Mouse (Mus musculus) WW6 (cell line): ENCODE data around the gene Pip4k2b.
A peak's percentile ranks its signal among the peaks of the same experiment; 100 is the strongest.
"Not testable (repeated sequence)": the region's sequence is repeated elsewhere in the genome, so short reads cannot be mapped to it uniquely, and the experiment has no call there.

Experiments used
- DNase-seq: peaks from one replicate; pipeline ENCODE4 v3.0.0-alpha.2; 2013; ENCODE audit warnings: low read depth, low spot score

Gene Pip4k2b

DNA sequence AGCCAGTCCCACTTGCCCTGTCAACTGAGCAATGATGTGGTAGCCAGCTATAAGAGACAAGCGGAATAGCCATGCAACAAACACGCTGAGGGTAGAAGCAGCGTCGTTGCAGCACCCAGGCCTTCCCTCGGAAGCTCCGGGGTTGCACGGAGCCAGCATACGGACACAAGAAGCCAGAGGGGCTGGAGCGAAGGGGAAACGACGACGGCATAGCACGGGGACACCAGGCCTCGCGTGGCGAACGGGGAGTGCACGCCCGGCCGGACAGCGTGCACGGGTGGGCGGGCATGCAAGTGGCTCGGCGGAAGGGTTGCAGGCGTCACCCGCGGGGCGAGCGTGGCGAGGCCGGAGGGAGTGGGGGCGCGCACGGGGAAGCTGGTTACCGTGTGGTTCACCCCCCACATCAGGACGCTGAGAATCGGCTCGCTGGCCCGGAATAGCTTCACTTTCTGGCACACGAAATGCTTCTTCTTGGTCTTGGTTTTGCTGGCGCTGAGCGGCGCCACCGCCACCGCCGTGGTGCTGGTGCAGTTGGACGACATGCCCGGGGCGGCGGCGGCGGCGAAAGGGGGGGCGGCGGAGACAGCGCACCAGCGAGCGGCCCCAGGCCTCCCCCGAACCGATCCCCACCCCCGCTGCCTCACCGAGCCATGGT is at the start of gene Pip4k2b:
Gene Pip4k2b, minus strand, starts transcription at position 642 of the 655 bp plus-strand sequence.
- DNase-seq = no peak

DNA sequence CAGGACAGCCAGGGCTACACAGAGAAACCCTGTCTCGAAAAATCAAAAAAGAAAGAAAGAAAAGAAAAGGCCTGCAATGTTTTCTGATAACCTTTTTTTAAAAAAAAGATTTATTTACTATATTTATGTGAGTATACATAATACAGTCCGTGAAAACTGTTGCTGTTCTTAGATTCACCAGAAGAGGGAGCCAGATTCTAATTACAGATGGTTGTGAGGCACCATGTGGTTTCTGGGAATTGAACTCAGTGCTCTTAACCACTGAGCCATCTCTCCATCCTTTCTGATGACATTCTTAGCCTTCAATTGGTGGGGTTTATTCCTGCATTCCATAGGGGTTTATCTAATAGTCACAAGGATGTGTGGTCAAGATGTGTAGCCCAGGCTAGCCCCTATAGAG is 48.7 kb upstream of the Pip4k2b start:
- no peak for DNase-seq

DNA sequence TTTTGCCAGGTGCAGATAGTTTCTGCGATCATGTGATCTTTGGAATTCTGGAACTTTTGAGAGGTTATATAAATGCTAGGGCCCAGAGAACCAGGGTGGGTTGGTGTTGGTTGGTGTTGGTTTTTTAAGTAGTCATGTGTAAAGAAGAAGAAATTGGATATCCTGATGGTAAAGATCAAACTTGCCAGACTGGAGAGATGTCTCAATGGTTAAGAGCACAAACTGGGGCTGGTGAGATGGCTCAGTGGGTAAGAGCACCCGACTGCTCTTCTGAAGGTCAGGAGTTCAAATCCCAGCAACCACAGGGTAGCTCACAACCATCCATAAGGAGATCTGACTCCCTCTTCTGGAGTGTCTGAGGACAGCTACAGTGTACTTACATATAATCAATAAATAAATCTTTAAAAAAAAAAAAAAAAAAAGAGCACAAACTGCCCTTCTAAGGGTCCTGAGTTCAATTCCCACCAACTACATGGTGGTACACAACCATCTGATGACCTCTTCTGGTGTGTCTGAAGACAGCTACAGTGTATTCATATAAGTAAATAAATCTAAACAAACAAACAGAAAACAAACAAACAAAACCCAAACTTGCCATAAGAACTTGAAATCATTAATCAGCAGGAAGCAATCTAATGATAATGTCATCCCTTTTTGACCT is 46.4 kb upstream of the Pip4k2b start:
- DNase-seq = not testable (repeated sequence)

DNA sequence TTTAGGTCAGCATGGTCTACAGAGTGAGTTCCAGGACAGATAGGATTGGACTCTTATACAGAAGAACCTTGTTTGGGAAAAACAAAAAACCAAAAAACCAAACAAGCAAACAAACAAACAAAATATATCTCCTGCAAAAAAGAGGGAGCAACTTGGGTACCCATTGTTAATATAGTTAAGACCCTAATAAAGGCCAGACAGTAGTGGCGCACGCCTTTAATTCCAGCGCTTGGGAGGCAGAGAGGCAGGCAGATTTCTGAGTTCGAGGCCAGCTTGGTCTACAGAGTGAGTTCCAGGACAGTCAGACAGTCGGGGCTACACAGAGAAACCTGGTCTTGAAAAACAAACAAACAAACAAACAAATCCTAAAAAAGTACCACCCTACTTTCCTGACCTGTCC is 45.2 kb upstream of the Pip4k2b start:
- DNase-seq = no peak

DNA sequence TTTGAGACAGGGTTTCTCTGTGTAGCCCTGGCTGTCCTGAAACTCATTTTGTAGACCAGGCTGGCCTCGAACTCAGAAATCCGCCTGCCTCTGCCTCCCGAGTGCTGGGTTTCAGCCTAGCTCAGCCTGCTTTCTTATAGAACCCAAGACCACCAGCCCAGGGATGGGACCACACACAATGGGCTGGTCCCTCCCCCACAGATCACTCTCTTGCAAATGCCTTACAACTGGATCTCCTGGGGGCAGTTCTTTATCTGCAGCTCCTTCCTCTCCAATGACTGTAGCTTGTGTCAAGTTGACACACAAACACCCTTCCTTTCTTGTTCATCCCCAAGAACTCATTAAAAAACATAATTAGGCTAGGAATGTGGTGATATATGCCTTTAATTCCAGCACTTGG is 43.5 kb upstream of the Pip4k2b start:
- DNase-seq = no peak

DNA sequence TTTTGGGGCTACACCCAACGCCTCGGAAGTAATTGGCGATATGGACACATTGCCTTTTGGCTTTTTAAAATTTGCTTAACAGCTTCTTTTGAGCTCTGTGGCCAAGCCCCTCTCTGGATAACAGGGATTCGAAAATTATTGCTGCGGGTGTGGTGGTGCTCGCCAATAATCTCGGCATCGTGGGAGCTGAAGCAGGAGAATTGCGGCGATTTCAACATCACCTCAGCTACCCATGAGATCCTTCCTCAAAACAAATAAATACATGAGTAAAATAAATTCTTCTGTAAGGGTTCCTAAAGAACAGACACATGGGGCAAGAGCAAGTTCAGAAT is 38.0 kb upstream of the Pip4k2b start:
- no peak for DNase-seq

DNA sequence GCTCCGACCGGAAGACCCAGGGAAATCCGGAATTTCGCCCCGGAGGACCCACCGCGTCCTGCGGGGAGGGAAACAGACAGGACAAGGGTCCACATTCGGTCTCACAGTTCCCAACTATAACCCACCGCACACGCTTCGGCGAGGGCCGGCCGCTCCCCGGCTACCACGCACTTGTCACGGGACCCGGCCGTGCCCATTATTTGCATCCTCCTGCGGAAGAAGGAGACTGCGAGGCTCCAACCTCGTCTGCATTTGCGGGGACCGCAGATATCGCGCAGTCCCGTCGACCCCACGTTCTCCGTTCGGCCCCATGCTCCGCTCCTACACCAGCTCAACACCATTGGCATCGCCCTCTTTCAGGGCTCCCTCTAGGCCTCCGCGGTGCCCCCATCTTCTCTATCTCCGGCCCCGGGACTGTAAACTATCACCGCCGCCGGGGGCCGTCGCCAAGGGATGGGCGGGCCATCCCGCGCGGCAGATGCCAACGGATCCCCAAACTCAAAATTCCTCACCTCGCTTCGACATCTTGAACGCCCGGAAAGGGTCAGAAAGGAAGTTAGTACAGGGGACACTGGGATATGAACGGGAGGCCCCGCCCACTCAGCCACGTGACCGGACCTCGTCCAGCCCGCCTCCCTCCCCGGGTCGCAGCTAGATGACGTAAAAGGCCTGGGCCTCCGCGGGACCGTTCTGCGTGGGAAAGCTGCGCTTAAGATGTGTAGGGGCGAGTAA is 37.5 kb upstream of the Pip4k2b start, which contains the start of gene Rpl23:
Gene Rpl23, minus strand, starts transcription at position 606 of the 732 bp plus-strand sequence.
- DNase-seq = peak; percentile 98

DNA sequence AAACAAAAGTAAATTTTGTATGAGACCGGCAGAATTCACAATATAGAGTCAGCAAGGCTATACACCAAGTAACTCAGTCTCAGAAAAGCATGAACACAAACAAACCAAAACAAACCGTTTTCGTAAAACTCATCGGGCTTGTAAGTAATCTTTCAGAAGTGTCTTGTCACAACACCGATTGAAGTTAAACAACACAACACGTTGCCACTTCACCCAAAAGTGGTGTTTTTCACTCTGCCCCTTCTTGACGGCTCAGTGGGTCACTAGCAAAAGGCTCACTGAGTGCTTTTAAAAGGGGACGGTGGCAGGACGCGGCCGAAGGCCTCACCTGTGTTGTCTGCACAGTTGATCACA is 37.0 kb upstream of the Pip4k2b start:
- DNase-seq = no peak

DNA sequence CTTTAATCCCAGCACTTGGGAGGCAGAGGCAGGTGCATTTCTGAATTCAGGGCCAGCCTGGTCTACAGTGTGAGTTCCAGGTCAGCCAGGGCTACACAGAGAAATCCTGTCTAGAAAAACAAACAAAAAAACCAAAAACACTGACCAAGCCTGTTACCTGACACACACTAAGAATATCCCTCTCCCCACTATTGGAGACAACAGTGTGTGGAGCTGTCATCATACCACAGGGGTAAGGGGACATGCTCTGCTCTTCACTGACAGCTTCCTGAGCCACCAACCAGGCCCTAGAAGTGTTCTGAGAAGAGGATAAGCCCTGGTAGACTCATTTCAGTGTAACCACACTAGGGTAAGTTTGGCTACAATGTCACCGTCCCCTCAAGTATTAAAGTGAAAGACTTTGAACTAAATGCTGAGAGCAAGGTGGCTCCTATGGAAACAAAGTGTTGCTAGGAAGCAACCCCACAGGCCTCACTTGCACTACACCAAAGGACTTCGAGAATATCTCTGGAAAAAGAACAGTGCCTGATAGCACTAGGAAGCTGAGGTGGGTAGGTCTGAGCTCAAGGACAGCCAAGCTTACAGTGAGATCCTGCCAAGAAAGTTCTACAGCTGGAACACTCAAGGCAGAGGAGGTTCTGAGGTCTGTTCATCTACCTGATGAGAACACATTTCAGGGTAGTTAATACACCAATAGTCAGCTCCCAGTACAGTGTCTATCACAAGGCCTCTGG is 35.6 kb upstream of the Pip4k2b start:
- DNase-seq = no peak

DNA sequence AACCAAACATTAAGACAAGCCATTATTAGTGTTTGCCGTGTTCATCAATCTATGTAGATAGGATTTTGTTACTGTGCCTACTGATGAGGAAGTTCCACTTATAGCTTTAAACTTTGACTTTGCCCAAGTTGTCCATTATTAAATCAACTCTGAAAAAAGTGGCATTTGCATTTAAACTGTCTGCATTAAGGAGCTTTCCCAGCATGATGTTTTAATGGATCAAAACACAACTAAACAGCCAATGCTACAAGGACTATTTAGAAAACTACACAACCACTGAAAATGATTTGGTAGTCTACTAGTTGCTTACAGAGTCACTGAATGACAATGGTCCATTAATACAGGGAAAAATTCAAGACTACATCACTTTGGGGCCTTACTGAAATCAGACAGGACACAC is 34.4 kb upstream of the Pip4k2b start:
- DNase-seq = no peak

DNA sequence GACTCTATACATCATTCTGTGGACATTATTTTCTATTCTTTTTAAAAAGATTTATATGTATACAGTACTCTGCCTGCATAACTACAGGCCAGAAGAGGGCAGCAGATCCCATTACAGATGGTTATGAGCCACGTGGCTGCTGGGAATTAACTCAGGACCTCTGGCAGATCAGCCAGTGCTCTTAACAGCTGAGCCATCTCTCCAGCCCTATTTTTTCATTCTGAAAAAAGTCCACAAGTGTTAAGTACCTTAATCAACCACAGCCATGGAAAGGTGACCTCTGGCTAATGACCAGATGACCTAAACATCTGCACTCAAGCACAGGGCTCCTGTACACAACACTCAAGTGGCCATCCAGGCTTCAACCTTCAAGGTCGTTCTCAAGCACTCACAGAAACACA is 32.6 kb upstream of the Pip4k2b start:
- no peak for DNase-seq

DNA sequence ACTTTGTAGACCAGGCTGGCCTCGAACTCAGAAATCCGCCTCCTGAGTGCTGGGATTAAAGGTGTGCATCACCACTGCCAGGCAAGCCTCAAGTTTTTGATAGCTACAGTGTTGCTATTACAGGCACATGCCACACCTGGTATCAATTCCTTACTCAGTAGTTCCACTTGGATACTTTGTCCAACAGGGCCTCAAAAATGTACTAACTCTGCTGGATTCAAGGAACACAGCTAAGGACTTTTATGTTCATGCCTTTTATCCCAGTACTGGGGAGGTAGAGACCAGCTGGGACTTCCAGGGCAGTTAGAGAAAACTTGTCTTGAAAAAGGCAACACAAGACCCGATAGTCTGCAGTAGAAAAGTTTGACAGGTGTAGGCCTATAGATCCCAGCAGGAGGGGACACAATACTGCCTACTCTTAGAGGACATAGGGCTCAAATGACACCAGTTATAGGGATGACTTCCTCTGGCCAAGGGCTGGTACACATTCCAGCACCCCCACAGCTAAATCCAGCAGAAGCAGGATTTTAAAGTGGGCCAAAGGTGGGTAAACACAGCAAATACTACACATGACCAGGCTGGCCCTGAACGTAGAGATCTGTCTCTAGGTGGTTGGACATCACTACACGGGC is 32.1 kb upstream of the Pip4k2b start:
- DNase-seq = no peak

DNA sequence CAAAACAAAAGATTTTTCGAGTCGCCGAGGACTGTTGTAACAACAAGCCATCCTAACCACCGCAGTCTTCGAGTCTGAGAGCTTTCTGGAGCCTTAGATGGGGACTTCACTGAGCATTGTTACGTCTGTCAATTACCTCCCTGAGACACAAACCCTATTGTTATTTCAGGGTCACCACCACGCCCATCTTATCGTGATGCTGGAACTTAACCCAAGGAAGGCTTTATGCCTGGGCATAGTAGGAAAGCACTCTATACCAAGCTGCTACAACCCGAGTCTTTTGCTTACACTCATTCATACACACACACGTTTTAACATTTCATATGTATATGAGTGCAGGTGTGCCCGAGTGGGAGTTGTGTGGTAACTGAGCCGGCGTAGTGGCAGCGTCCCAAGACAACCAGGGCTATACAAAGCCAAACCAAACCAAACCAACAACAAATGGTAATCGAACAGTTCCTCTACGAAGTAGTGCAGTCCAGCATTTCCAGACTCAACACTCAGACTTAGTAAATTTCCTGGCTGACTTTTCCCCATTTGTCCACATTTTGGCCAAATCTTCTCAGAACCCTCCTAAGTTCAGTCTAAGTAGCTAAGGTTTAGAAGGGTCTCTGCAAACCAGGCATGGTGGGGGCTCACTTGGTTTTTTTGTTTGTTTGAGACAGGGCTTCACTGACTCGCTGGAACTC is 31.4 kb upstream of the Pip4k2b start, which contains the start of gene 1700001P01Rik:
Gene 1700001P01Rik, minus strand, starts transcription at position 111 of the 689 bp plus-strand sequence.
- no peak for DNase-seq

DNA sequence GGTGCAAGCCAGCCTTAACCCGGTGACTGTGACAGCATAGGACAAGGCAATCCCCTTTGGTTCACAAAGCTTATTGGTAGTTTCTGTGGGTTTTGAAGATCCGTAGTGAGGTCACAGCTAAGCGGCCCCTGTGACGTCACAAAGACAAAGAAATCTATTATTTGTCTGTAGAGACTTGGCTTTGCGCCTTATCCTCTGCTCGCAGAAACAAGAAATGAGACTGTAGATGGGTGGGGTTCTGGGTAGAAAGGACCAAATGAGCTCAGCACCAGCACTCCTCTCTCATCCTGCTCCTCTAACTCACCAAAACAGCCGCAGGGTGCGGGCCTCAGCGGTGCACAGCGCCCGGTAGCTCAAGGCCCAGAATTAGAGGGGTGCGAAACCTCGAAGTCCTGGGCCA is 30.7 kb upstream of the Pip4k2b start:
- no peak for DNase-seq

DNA sequence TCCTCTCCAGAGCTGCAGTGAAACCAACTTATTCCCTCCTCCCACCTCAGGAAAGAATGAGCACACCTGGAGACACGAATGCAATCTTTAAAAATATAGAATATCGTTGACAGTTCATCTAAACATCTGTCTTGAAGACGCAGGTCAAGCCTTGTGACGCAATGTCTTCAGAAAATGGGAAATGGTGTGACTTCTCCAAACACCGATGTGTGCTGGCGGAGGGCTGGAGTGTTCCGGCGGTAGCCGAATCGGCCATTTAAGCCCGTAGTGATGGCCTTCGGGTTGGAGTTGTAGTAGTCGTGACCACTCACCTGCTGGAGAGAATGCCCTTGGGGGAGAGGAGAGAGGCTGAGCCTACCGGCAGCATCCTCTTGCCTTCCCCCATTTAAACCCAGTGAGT is 26.9 kb upstream of the Pip4k2b start:
- no peak for DNase-seq

DNA sequence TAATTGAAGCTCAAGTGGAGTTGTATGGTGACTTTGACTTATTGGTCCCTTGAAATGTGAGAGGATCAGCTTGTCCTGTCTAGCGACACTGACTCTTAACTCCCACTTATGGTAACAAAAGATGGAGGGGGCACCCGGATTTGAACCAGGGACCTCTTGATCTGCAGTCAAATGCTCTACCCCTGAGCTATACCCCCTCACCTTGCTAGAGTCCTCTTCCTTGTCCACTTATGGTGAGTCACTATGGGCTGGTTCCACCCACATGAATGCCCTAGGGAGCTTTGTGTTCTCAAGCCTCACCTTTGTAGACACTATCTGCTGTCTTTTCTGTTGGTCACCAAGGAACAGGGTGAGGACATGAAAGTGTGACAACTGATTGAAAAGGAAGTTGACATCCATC is 25.2 kb upstream of the Pip4k2b start:
- no peak for DNase-seq

DNA sequence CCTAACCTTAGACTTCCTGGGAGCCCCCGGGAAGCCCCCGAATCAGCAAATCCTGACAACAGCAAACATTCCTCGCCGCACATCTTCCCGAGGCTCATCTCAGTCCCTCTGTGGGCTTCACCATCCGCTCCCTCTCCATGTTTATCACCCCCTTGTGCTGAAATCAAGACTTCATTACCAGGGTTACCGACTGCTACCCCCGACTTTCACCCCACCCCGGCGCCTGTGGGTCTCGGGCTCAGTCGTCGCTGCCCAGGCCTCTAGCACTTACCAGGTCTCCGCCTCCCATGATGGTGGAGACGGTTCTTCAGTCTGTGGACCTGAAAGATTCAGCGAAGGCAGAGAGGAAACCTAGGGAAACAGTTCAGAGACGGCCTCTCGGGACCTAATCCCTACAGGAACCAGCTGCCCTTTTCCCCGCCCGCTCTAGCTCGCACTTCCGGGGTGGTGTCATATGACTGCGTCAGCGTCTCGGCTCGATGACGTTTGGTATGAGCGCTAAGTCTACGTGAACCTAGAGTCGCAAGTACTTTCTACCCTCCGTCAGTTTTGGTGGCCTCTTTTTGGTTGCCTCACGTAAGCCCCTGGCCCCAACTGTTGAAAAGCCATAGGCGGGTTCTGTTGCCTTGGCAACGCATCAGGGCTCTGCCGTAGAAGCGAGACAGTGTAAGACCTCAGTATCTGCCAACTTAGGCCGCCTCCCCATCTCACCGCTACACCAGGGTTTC is 21.8 kb upstream of the Pip4k2b start, which contains the start of gene Cwc25:
Gene Cwc25, minus strand, starts transcription at position 403 of the 728 bp plus-strand sequence.
- DNase-seq = peak; percentile 96

DNA sequence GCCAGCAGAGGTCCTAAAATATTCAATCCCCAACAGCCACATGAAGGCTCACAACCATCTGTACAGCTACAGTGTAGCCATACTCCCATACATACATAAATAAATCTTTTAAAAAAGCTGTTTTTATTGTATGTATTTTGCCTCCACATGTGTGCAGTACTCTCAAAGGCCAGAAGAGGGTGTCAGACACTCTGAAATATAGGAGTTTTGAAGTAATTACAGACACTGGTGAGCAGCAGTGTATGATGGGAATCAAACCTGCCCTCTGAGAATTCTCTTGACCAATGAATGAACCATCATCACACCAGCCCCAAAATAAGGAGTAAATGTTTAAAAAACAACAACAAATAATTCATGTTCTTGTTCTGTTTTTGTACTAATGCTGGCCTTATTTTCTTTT is 17.1 kb upstream of the Pip4k2b start:
- no peak for DNase-seq

DNA sequence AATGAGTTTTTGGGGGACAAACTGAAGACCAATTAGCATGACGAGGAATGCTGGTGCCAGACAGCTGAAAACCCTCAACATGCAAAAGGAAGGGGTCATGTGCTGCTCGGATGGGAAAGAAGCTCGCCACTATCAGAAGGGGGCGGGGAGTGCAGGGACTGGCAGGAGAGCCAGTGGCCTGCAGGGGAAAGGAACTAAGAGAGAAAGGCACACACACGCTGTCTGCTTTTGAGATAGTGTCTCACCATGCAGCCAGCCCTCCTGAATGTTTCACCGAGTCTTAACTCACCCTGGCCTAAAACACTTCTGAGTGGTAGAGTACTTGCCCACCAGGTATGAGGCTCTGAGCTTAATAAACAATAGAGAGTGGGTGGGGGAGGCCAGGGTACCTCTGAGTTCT is 14.4 kb upstream of the Pip4k2b start:
- no peak for DNase-seq

DNA sequence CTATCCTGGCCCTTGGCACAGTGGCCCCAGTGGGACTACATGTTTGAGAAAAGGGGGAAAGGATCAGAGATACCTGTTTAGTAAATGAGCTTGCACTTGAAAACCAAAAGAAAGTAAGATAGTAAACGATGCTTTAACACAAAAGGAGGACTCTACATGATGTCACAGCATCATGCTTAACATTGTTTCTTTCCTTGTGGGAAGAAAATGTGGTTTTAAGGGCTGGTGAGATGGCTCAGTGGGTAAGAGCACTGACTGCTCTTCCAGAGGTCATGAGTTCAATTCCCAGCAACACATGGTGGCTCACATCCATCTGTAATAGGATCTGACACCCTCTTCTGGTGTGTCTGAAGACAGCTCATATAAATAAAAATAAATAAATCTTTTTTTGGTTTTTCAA is 13.6 kb upstream of the Pip4k2b start:
- DNase-seq = no peak
